Mouse (Mus musculus): ENCODE data around the gene Spp2. TPM values are rescaled to one million over a fixed set of nuclear protein-coding genes. Genes with fewer than 3 reads are reported as not detected.

The Spp2 gene
- total and polyA plus RNA-seq, 2 experiments from 2014 or later: 0.16 TPM; not detected in 1

GRCm38 (mm10) chr1:88427987-88428741, 21.4 kb downstream of the Spp2 start:
- no peak for TF ChIP-seq CTCF (IDR thresholded peaks at IDR 0.05; ENCODE audit: low read depth)
- no peak for TF ChIP-seq EP300 (IDR thresholded peaks at IDR 0.05; ENCODE audit: low read depth)
- H3K27ac ChIP-seq (ENCODE audit: low read depth): no peak overlapping the region
- no peak overlapping the region for H3K4me3 ChIP-seq (ENCODE audit: low read depth, low read length)
- H3K9me3 ChIP-seq (replicated peaks; ENCODE audit: control insufficient read depth, low read length): no peaks in the 10 kb centered on the region
- 61% methylated on average over 11 of the region's 11 CpGs for WGBS
- H3K4me2 ChIP-seq (ENCODE audit: low read depth, low read length): no peak overlapping the region
- ATAC-seq (ENCODE audit: insufficient read depth, low read depth) (no peak), DNase-seq (ENCODE audit: low spot score) (no peak)
- no peaks in the 10 kb centered on the region for H3K27me3 ChIP-seq (ENCODE audit: control insufficient read depth, insufficient read depth, low read length)
- H3K9ac ChIP-seq (replicated peaks; ENCODE audit: low read depth, low read length): no peak overlapping the region
- no peaks in the 10 kb centered on the region for H3K4me1 ChIP-seq (ENCODE audit: control insufficient read depth, insufficient read depth)
- H3K36me3 ChIP-seq (replicated peaks; ENCODE audit: control insufficient read depth, insufficient read depth, low read length): no peaks in the 10 kb centered on the region

GRCm38 (mm10) chr1:88429413-88429812, 22.7 kb downstream of the Spp2 start:
- Histone ChIP-seq H3K4me3 (ENCODE audit: low read depth, low read length) (no peak overlapping the region), H3K4me1 (ENCODE audit: control insufficient read depth, insufficient read depth) (no peaks in the 10 kb centered on the region), H3K9me3 (replicated peaks; ENCODE audit: control insufficient read depth, low read length) (no peaks in the 10 kb centered on the region), H3K27me3 (ENCODE audit: control insufficient read depth, insufficient read depth, low read length) (no peaks in the 10 kb centered on the region), H3K27ac (ENCODE audit: low read depth) (no peak overlapping the region), H3K36me3 (replicated peaks; ENCODE audit: control insufficient read depth, insufficient read depth, low read length) (no peaks in the 10 kb centered on the region), H3K9ac (replicated peaks; ENCODE audit: low read depth, low read length) (no peak overlapping the region), H3K4me2 (ENCODE audit: low read depth, low read length) (no peak overlapping the region)
- no peak for ATAC-seq (ENCODE audit: insufficient read depth, low read depth)
- 50% methylated on average over 1 of the region's 1 CpGs for WGBS
- no peak for DNase-seq (ENCODE audit: low spot score)
- no peak for TF ChIP-seq EP300 (IDR thresholded peaks at IDR 0.05; ENCODE audit: low read depth)
- no peak for TF ChIP-seq CTCF (IDR thresholded peaks at IDR 0.05; ENCODE audit: low read depth)

GRCm38 (mm10) chr1:88431262-88431661, 24.5 kb downstream of the Spp2 start:
- DNase-seq (ENCODE audit: low spot score): no peak
- no peak overlapping the region for H3K4me3 ChIP-seq (ENCODE audit: low read depth, low read length)
- no peak overlapping the region for H3K4me2 ChIP-seq (ENCODE audit: low read depth, low read length)
- H3K36me3 ChIP-seq (replicated peaks; ENCODE audit: control insufficient read depth, insufficient read depth, low read length): no peaks in the 10 kb centered on the region
- no peaks in the 10 kb centered on the region for H3K9me3 ChIP-seq (replicated peaks; ENCODE audit: control insufficient read depth, low read length)
- TF ChIP-seq EP300 (IDR thresholded peaks at IDR 0.05; ENCODE audit: low read depth): no peak
- no peak for TF ChIP-seq CTCF (IDR thresholded peaks at IDR 0.05; ENCODE audit: low read depth)
- H3K27ac ChIP-seq (ENCODE audit: low read depth): no peak overlapping the region
- H3K9ac ChIP-seq (replicated peaks; ENCODE audit: low read depth, low read length): no peak overlapping the region
- 83% methylated on average over 4 of the region's 4 CpGs for WGBS
- no peaks in the 10 kb centered on the region for H3K4me1 ChIP-seq (ENCODE audit: control insufficient read depth, insufficient read depth)
- ATAC-seq (ENCODE audit: insufficient read depth, low read depth): no peak
- H3K27me3 ChIP-seq (ENCODE audit: control insufficient read depth, insufficient read depth, low read length): no peaks in the 10 kb centered on the region

- WGBS: 43% methylated on average over 3 of the region's 3 CpGs
- Histone ChIP-seq H3K4me3 (ENCODE audit: low read depth, low read length) (no peak overlapping the region), H3K9me3 (replicated peaks; ENCODE audit: control insufficient read depth, low read length) (no peaks in the 10 kb centered on the region), H3K27ac (ENCODE audit: low read depth) (no peak overlapping the region), H3K9ac (replicated peaks; ENCODE audit: low read depth, low read length) (no peak overlapping the region), H3K4me2 (ENCODE audit: low read depth, low read length) (no peak overlapping the region), H3K27me3 (ENCODE audit: control insufficient read depth, insufficient read depth, low read length) (no peaks in the 10 kb centered on the region), H3K36me3 (replicated peaks; ENCODE audit: control insufficient read depth, insufficient read depth, low read length) (no peaks in the 10 kb centered on the region), H3K4me1 (ENCODE audit: control insufficient read depth, insufficient read depth) (no peaks in the 10 kb centered on the region)
- DNase-seq (ENCODE audit: low spot score): no peak
- TF ChIP-seq EP300 (IDR thresholded peaks at IDR 0.05; ENCODE audit: low read depth): no peak
- no peak for TF ChIP-seq CTCF (IDR thresholded peaks at IDR 0.05; ENCODE audit: low read depth)
- no peak for ATAC-seq (ENCODE audit: insufficient read depth, low read depth)
Observed at GRCm38 (mm10) chr1:88432601-88433000, 25.8 kb downstream of the Spp2 start.

- Histone ChIP-seq H3K27me3 (ENCODE audit: control insufficient read depth, insufficient read depth, low read length) (no peaks in the 10 kb centered on the region), H3K27ac (ENCODE audit: low read depth) (no peak overlapping the region), H3K4me2 (ENCODE audit: low read depth, low read length) (no peak overlapping the region), H3K9ac (replicated peaks; ENCODE audit: low read depth, low read length) (no peak overlapping the region), H3K9me3 (replicated peaks; ENCODE audit: control insufficient read depth, low read length) (no peaks in the 10 kb centered on the region), H3K36me3 (replicated peaks; ENCODE audit: control insufficient read depth, insufficient read depth, low read length) (no peaks in the 10 kb centered on the region), H3K4me1 (ENCODE audit: control insufficient read depth, insufficient read depth) (no peaks in the 10 kb centered on the region), H3K4me3 (ENCODE audit: low read depth, low read length) (no peak overlapping the region)
- TF ChIP-seq CTCF (IDR thresholded peaks at IDR 0.05; ENCODE audit: low read depth) (no peak), EP300 (IDR thresholded peaks at IDR 0.05; ENCODE audit: low read depth) (no peak)
- DNase-seq (ENCODE audit: low spot score) (no peak), ATAC-seq (ENCODE audit: insufficient read depth, low read depth) (no peak)
- 69% methylated on average over 6 of the region's 6 CpGs for WGBS
Observed at GRCm38 (mm10) chr1:88433096-88433883, 26.5 kb downstream of the Spp2 start.
